Mouse (Mus musculus) kidney, embryonic 14.5 days (tissue): ENCODE measurements around the gene Gipr. TPM values are rescaled to one million over a fixed set of nuclear protein-coding genes. Genes with fewer than 3 reads are reported as not detected.

ENCODE experiments used
- ATAC-seq: fragments of 200-750 bp; cut with Nextera tagmentation; 2 replicates; pipeline ENCODE4 v1.8.0; 2017; ENCODE audit warnings: moderate number of reproducible peaks, mild to moderate bottlenecking, moderate TSS enrichment, moderate library complexity; ENCODE audit not compliant: low FRiP score, low TSS enrichment
- H3K27ac ChIP-seq: fragments of 300-500 bp; sonication (generic); 2 replicates; pipeline ENCODE4 v1.5.1; 2014; ENCODE audit warnings: low read depth, mild to moderate bottlenecking, low read length, moderate library complexity, mixed read lengths
- H3K27me3 ChIP-seq: fragments of 300-500 bp; sonication (generic); 2 replicates; pipeline ENCODE4 v1.6.1; 2014; ENCODE audit warnings: mild to moderate bottlenecking, low read length; ENCODE audit not compliant: control insufficient read depth, insufficient read depth
- H3K36me3 ChIP-seq: fragments of 300-500 bp; sonication (generic); 2 replicates; pipeline ENCODE4 v1.6.1; 2014; ENCODE audit warnings: low read length, mixed read lengths; ENCODE audit not compliant: control insufficient read depth, insufficient read depth
- H3K4me1 ChIP-seq: fragments of 300-500 bp; sonication (generic); 2 replicates; pipeline ENCODE4 v1.6.1; 2014; ENCODE audit warnings: low read length, mixed read lengths; ENCODE audit not compliant: control insufficient read depth, insufficient read depth
- H3K4me2 ChIP-seq: fragments of 300-500 bp; sonication (generic); replicated peaks from 2 replicates; pipeline ENCODE4 v1.6.1; 2014; ENCODE audit warnings: low read depth, mild to moderate bottlenecking, low read length
- H3K4me3 ChIP-seq: fragments of 300-500 bp; sonication (generic); 2 replicates; pipeline ENCODE4 v1.5.1; 2014; ENCODE audit warnings: mild to moderate bottlenecking, low read length
- H3K9ac ChIP-seq: fragments of 300-500 bp; sonication (generic); 2 replicates; pipeline ENCODE4 v1.6.1; 2014; ENCODE audit warnings: low read depth, mild to moderate bottlenecking, low read length, moderate library complexity
- H3K9me3 ChIP-seq: fragments of 300-500 bp; sonication (generic); 2 replicates; pipeline ENCODE4 v1.6.1; 2016; ENCODE audit warnings: low read length; ENCODE audit not compliant: control insufficient read depth
- WGBS: fragments of 180-500 bp; shearing (Covaris S2); extraction: QIAGEN DNeasy Blood & Tissue Kit; methylation state at CpG from one replicate; pipeline ENCODE4 v1.1.7; 2014; 5-methylcytosine and 5-hydroxymethylcytosine counted together
- polyA plus RNA-seq: library from polyadenylated mRNA; unstranded; fragments of >200 nt; fragmentation: Nextera tagmentation; extraction: Ambion mirVana; gene quantifications from 2 replicates; pipeline ENCODE4 v1.2.1, GENCODE M21; 2014

Gene Gipr
- polyA plus RNA-seq, 1 experiment from 2014 or later, result 0.45 TPM

GRCm38 (mm10) chr7:19180862-19181429 is 15.0 kb upstream of the Gipr start:
- Histone ChIP-seq H3K4me1 (peaks cover 24% of the 10 kb centered on the region), H3K9me3 (0 out of 2 replicates have a peak, but pooled peaks cover 4% of the 10 kb centered on the region), H3K36me3 (no peaks in the 10 kb centered on the region; the same call in 1 of the 2 replicates), H3K27ac (no peak overlapping the region; the same call in 1 of the 2 replicates), H3K4me3 (peak overlapping the region; percentile 63), H3K4me2 (peak overlapping the region; percentile 70), H3K27me3 (peaks cover 42% of the 10 kb centered on the region), H3K9ac (peak overlapping the region; percentile 63)
- 3% methylated on average over 25 of the region's 27 CpGs for WGBS
- peak; percentile 36 for ATAC-seq

- H3K27me3 ChIP-seq, result peaks cover 50% of the 10 kb centered on the region
- H3K4me3 ChIP-seq, result no peak overlapping the region
- no peak overlapping the region for H3K27ac ChIP-seq
- WGBS, result 39% methylated on average over 6 of the region's 6 CpGs
- peaks cover 19% of the 10 kb centered on the region for H3K4me1 ChIP-seq
- H3K9me3 ChIP-seq, result 0 out of 2 replicates have a peak, but pooled peaks cover 4% of the 10 kb centered on the region
- ATAC-seq, result no peak
- H3K4me2 ChIP-seq, result no peak overlapping the region
- H3K9ac ChIP-seq, result no peak overlapping the region
- no peaks in the 10 kb centered on the region; the same call in 1 of the 2 replicates for H3K36me3 ChIP-seq
Measured at GRCm38 (mm10) chr7:19179936-19180335, 14.0 kb upstream of the Gipr start.

GRCm38 (mm10) chr7:19179173-19179572 is 13.2 kb upstream of the Gipr start:
- no peak for ATAC-seq
- 0 out of 2 replicates have a peak, but pooled peaks cover 4% of the 10 kb centered on the region for H3K9me3 ChIP-seq
- WGBS, result under 1% methylated on average over 31 of the region's 32 CpGs
- no peaks in the 10 kb centered on the region; the same call in 1 of the 2 replicates for H3K36me3 ChIP-seq
- H3K4me1 ChIP-seq, result peaks cover 16% of the 10 kb centered on the region
- H3K27ac ChIP-seq, result no peak overlapping the region
- H3K9ac ChIP-seq, result no peak overlapping the region
- peaks cover 53% of the 10 kb centered on the region for H3K27me3 ChIP-seq
- H3K4me3 ChIP-seq, result peak overlapping the region; percentile 30
- peak overlapping the region; percentile 38 for H3K4me2 ChIP-seq

GRCm38 (mm10) chr7:19178443-19179092 is 12.6 kb upstream of the Gipr start:
- WGBS, result 7% methylated on average over 27 of the region's 27 CpGs
- H3K27ac ChIP-seq, result no peak overlapping the region
- peaks cover 16% of the 10 kb centered on the region for H3K4me1 ChIP-seq
- ATAC-seq, result no peak
- 0 out of 2 replicates have a peak, but pooled peaks cover 4% of the 10 kb centered on the region for H3K9me3 ChIP-seq
- peak overlapping the region; percentile 38; the same call in 1 of the 2 replicates for H3K4me2 ChIP-seq
- no peaks in the 10 kb centered on the region; the same call in 1 of the 2 replicates for H3K36me3 ChIP-seq
- peak overlapping the region; percentile 30; the same call in 1 of the 2 replicates for H3K4me3 ChIP-seq
- no peak overlapping the region for H3K9ac ChIP-seq
- peaks cover 53% of the 10 kb centered on the region for H3K27me3 ChIP-seq

GRCm38 (mm10) chr7:19178035-19178434 is 12.1 kb upstream of the Gipr start:
- H3K9me3 ChIP-seq, result 0 out of 2 replicates have a peak, but pooled peaks cover 4% of the 10 kb centered on the region
- H3K4me3 ChIP-seq, result no peak overlapping the region
- no peak for ATAC-seq
- peaks cover 18% of the 10 kb centered on the region for H3K4me1 ChIP-seq
- 11% methylated on average over 18 of the region's 18 CpGs for WGBS
- H3K36me3 ChIP-seq, result no peaks in the 10 kb centered on the region
- peaks cover 53% of the 10 kb centered on the region for H3K27me3 ChIP-seq
- no peak overlapping the region for H3K4me2 ChIP-seq
- no peak overlapping the region for H3K27ac ChIP-seq
- no peak overlapping the region for H3K9ac ChIP-seq

GRCm38 (mm10) chr7:19177216-19177615 is 11.3 kb upstream of the Gipr start:
- no peak for ATAC-seq
- Histone ChIP-seq H3K9me3 (0 out of 2 replicates have a peak, but pooled peaks cover 4% of the 10 kb centered on the region), H3K4me3 (no peak overlapping the region), H3K27ac (no peak overlapping the region), H3K4me1 (peaks cover 22% of the 10 kb centered on the region), H3K4me2 (no peak overlapping the region), H3K27me3 (peaks cover 53% of the 10 kb centered on the region), H3K36me3 (no peaks in the 10 kb centered on the region), H3K9ac (no peak overlapping the region)
- WGBS, result 70% methylated on average over 7 of the region's 7 CpGs

GRCm38 (mm10) chr7:19176516-19176947 is 10.6 kb upstream of the Gipr start:
- ATAC-seq, result no peak
- no peaks in the 10 kb centered on the region for H3K36me3 ChIP-seq
- H3K9ac ChIP-seq, result no peak overlapping the region
- peak overlapping the region; percentile 19; the same call in 1 of the 2 replicates for H3K4me3 ChIP-seq
- 0 out of 2 replicates have a peak, but pooled peaks cover 4% of the 10 kb centered on the region for H3K9me3 ChIP-seq
- H3K4me2 ChIP-seq, result peak overlapping the region; percentile 1; the same call in 1 of the 2 replicates
- 5% methylated on average over 20 of the region's 21 CpGs for WGBS
- no peak overlapping the region for H3K27ac ChIP-seq
- peaks cover 22% of the 10 kb centered on the region for H3K4me1 ChIP-seq
- H3K27me3 ChIP-seq, result peaks cover 53% of the 10 kb centered on the region

- no peak within 1 kb of the TSS for H3K27ac ChIP-seq
- H3K9ac ChIP-seq, result no peak within 1 kb of the TSS
- peaks cover 53% of the 10 kb centered on the region for H3K27me3 ChIP-seq
- peak within 1 kb of the TSS; percentile 19 for H3K4me3 ChIP-seq
- H3K4me2 ChIP-seq, result peak within 1 kb of the TSS; percentile 1; the same call in 1 of the 2 replicates
- H3K4me1 ChIP-seq, result peaks cover 21% of the 10 kb centered on the region
- 0 out of 2 replicates have a peak, but pooled peaks cover 4% of the 10 kb centered on the region for H3K9me3 ChIP-seq
- peak; percentile 41 for ATAC-seq
- 1% methylated on average over 30 of the region's 30 CpGs for whole genome bisulfite sequencing
- H3K36me3 ChIP-seq, result no peaks in the 10 kb centered on the region
Measured at GRCm38 (mm10) chr7:19175708-19176515, 10.0 kb upstream of the Gipr start, which contains the start of gene Eml2. TSS of gene Eml2 (plus strand) at chr7:19176421.
